Mouse (Mus musculus) neural tube, embryonic 12.5 days (tissue): ENCODE measurements around the gene Lyz2. TPM values are rescaled to one million over a fixed set of nuclear protein-coding genes. Genes with fewer than 3 reads are reported as not detected.
"Not testable (repeated sequence)": the region's sequence is repeated elsewhere in the genome, so short reads cannot be mapped to it uniquely, and the experiment has no call there.

Experiments
- ATAC-seq: fragments of 200-750 bp; cut with Nextera tagmentation; 2 replicates; pipeline ENCODE4 v1.8.0; 2017; ENCODE audit warnings: low read depth, mild to moderate bottlenecking, moderate TSS enrichment, moderate library complexity; ENCODE audit not compliant: low FRiP score
- H3K27ac ChIP-seq: fragments of 300-500 bp; sonication (generic); 2 replicates; pipeline ENCODE4 v1.5.1; 2016
- H3K27me3 ChIP-seq: fragments of 300-500 bp; sonication (generic); replicated peaks from 2 replicates; pipeline ENCODE4 v1.6.1; 2016; ENCODE audit warnings: mild to moderate bottlenecking
- H3K36me3 ChIP-seq: fragments of 300-500 bp; sonication (generic); 2 replicates; pipeline ENCODE4 v1.6.1; 2016; ENCODE audit warnings: mild to moderate bottlenecking
- H3K4me1 ChIP-seq: fragments of 300-500 bp; sonication (generic); 2 replicates; pipeline ENCODE4 v1.6.1; 2016
- H3K4me2 ChIP-seq: fragments of 300-500 bp; sonication (generic); replicated peaks from 2 replicates; pipeline ENCODE4 v1.6.1; 2016; ENCODE audit warnings: mild to moderate bottlenecking
- H3K4me3 ChIP-seq: fragments of 300-500 bp; sonication (generic); 2 replicates; pipeline ENCODE4 v1.5.1; 2016
- H3K9ac ChIP-seq: fragments of 300-500 bp; sonication (generic); 2 replicates; pipeline ENCODE4 v1.6.1; 2016; ENCODE audit warnings: mild to moderate bottlenecking
- H3K9me3 ChIP-seq: fragments of 300-500 bp; sonication (generic); 2 replicates; pipeline ENCODE4 v1.6.1; 2016; ENCODE audit warnings: mild to moderate bottlenecking
- whole genome bisulfite sequencing: fragments of 180-500 bp; shearing (Covaris S2); methylation state at CpG from one replicate; pipeline ENCODE4 v1.1.7; 2016; 5-methylcytosine and 5-hydroxymethylcytosine counted together
- polyA plus RNA-seq: library from polyadenylated mRNA; unstranded; fragments of >200 nt; fragmentation: Nextera tagmentation; extraction: Ambion mirVana; gene quantifications from 2 replicates; pipeline ENCODE4 v1.2.1, GENCODE M21; 2016

Gene Lyz2
- polyA plus RNA-seq, 1 experiment from 2014 or later, result 16.7 TPM

DNA sequence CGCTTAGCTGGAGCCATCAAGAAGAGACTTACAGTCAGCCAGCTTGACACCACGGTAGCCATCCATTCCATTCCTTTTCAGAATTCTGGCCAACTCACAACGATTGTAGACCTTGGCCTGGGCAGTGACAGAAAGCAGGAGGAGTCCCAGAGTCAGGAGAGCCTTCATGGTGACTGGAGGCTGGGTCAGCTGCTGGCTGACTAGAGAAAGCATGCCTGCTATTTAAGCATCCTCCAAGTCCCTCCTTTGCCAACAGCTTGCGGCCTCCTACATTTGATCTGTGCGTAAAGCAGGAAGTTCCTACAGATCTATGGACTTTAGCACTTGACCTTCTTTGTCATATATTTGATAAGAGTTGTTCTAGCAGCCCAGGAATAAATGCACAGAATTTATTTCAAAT, 10.6 kb upstream of the Lyz2 start, which contains the start of gene Lyz1:
Lyz1 (minus strand) TSS at position 198 of the 400 bp plus-strand sequence.
- no peak for ATAC-seq
- 85% methylated on average over 5 of the region's 5 CpGs for WGBS
- no peak within 1 kb of the TSS for H3K9ac ChIP-seq
- H3K36me3 ChIP-seq, result no peaks in the 10 kb centered on the region
- H3K4me3 ChIP-seq, result no peak within 1 kb of the TSS
- H3K4me2 ChIP-seq, result no peak within 1 kb of the TSS
- no peaks in the 10 kb centered on the region for H3K4me1 ChIP-seq
- no peaks in the 10 kb centered on the region for H3K9me3 ChIP-seq
- no peak within 1 kb of the TSS for H3K27ac ChIP-seq
- no peaks in the 10 kb centered on the region for H3K27me3 ChIP-seq

- H3K36me3 ChIP-seq, H3K9me3 ChIP-seq, H3K4me2 ChIP-seq, H3K27me3 ChIP-seq, H3K27ac ChIP-seq, H3K4me3 ChIP-seq, H3K9ac ChIP-seq, H3K4me1 ChIP-seq, ATAC-seq: not testable (repeated sequence)
- 88% methylated on average over 6 of the region's 6 CpGs for WGBS
Observed at GRCm38 (mm10) chr10:117290936-117291335, 8.8 kb upstream of the Lyz2 start.

- H3K36me3 ChIP-seq, result no peaks in the 10 kb centered on the region
- 57% methylated on average over 6 of the region's 6 CpGs for WGBS
- H3K27me3 ChIP-seq, result no peaks in the 10 kb centered on the region
- H3K4me2 ChIP-seq, result no peak overlapping the region
- no peak overlapping the region for H3K27ac ChIP-seq
- H3K4me3 ChIP-seq, result no peak overlapping the region
- ATAC-seq, result no peak
- H3K9ac ChIP-seq, result no peak overlapping the region
- no peaks in the 10 kb centered on the region for H3K9me3 ChIP-seq
- no peaks in the 10 kb centered on the region for H3K4me1 ChIP-seq
Observed at GRCm38 (mm10) chr10:117290046-117290870, 8.1 kb upstream of the Lyz2 start.

- not testable (repeated sequence) for H3K9me3 ChIP-seq, H3K4me3 ChIP-seq, ATAC-seq, H3K36me3 ChIP-seq, H3K27me3 ChIP-seq, H3K4me1 ChIP-seq, H3K9ac ChIP-seq, H3K4me2 ChIP-seq, H3K27ac ChIP-seq
- 81% methylated on average over 5 of the region's 5 CpGs for WGBS
Observed at GRCm38 (mm10) chr10:117289034-117289505, 6.9 kb upstream of the Lyz2 start.

GRCm38 (mm10) chr10:117288197-117289033, 6.3 kb upstream of the Lyz2 start:
- Histone ChIP-seq H3K4me2 (no peak overlapping the region), H3K9ac (no peak overlapping the region), H3K27ac (no peak overlapping the region), H3K4me1 (no peaks in the 10 kb centered on the region), H3K27me3 (no peaks in the 10 kb centered on the region), H3K9me3 (no peaks in the 10 kb centered on the region), H3K36me3 (no peaks in the 10 kb centered on the region), H3K4me3 (no peak overlapping the region)
- WGBS, result 88% methylated on average over 9 of the region's 9 CpGs
- ATAC-seq, result no peak

DNA sequence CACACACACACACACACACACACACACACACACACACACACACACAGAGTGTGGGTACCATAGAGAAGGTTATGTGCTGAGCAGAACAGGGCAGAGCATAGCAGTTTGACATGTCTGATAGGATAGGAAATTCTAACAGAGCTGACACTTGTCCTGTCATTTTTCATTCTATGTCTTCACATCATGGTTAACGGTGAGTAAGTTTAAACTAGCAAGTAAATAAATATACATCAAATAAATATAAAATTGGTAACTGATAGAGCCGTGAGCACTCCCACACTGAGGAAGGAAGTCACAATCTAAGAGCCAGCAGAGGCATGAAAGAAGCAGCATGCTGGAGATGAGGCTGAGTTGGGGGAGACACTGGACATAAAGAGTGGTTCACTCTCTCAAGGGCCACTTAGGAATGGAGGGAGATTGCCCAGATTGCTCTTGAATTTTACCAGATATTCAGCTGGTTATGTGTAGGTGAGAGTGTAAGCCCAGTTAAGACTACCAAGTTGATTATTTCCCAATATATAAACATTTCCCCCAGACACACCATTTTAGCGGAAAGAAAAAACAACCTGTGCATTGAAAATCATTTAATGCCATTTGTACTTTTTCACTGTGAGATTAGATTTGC, 5.2 kb upstream of the Lyz2 start:
- H3K9me3 ChIP-seq, result no peaks in the 10 kb centered on the region
- H3K4me1 ChIP-seq, result no peaks in the 10 kb centered on the region
- no peaks in the 10 kb centered on the region for H3K36me3 ChIP-seq
- H3K9ac ChIP-seq, result no peak overlapping the region
- no peak overlapping the region for H3K4me2 ChIP-seq
- H3K27me3 ChIP-seq, result no peaks in the 10 kb centered on the region
- H3K27ac ChIP-seq, result no peak overlapping the region
- WGBS, result 86% methylated on average over 3 of the region's 3 CpGs
- no peak for ATAC-seq
- H3K4me3 ChIP-seq, result no peak overlapping the region

DNA sequence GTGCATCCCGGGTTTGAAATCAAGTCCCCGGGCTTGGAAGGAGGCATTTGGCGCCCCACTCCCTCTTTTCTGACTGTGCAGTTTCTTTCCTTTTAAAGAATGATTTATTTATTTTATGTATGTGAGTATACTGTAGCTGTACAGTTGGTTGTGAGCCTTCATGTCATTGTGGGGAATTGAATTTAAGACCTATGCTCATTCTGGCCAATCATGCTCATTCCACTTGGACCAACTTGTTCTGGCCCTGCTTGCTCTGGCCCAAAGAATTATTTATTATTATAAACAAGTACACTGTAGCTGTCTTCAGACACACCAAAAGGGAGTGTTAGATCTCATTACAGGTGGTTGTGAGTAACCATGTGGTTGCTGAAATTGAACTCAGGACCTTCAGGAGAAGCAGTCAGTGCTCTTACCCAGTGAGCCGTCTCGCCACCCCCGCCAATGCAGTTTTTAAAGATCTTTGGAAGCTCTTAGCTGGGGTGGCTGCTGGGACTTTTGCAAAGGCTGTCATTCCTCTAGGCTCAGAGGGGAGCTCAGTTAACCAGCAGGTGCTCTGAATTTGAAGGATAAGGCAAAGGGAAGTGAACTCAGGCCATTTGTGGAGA, 4.3 kb upstream of the Lyz2 start:
- H3K36me3 ChIP-seq, result no peaks in the 10 kb centered on the region
- ATAC-seq, result no peak
- H3K27me3 ChIP-seq, result no peaks in the 10 kb centered on the region
- no peak overlapping the region for H3K4me3 ChIP-seq
- H3K4me2 ChIP-seq, result no peak overlapping the region
- 93% methylated on average over 6 of the region's 6 CpGs for WGBS
- H3K9me3 ChIP-seq, result no peaks in the 10 kb centered on the region
- no peak overlapping the region for H3K9ac ChIP-seq
- H3K4me1 ChIP-seq, result no peaks in the 10 kb centered on the region
- H3K27ac ChIP-seq, result no peak overlapping the region

GRCm38 (mm10) chr10:117285584-117285983, 3.5 kb upstream of the Lyz2 start:
- not testable (repeated sequence) for H3K4me1 ChIP-seq, H3K36me3 ChIP-seq, H3K27me3 ChIP-seq, H3K9me3 ChIP-seq, H3K4me3 ChIP-seq, ATAC-seq, H3K9ac ChIP-seq, H3K4me2 ChIP-seq, H3K27ac ChIP-seq
- WGBS, result 94% methylated on average over 4 of the region's 7 CpGs

DNA sequence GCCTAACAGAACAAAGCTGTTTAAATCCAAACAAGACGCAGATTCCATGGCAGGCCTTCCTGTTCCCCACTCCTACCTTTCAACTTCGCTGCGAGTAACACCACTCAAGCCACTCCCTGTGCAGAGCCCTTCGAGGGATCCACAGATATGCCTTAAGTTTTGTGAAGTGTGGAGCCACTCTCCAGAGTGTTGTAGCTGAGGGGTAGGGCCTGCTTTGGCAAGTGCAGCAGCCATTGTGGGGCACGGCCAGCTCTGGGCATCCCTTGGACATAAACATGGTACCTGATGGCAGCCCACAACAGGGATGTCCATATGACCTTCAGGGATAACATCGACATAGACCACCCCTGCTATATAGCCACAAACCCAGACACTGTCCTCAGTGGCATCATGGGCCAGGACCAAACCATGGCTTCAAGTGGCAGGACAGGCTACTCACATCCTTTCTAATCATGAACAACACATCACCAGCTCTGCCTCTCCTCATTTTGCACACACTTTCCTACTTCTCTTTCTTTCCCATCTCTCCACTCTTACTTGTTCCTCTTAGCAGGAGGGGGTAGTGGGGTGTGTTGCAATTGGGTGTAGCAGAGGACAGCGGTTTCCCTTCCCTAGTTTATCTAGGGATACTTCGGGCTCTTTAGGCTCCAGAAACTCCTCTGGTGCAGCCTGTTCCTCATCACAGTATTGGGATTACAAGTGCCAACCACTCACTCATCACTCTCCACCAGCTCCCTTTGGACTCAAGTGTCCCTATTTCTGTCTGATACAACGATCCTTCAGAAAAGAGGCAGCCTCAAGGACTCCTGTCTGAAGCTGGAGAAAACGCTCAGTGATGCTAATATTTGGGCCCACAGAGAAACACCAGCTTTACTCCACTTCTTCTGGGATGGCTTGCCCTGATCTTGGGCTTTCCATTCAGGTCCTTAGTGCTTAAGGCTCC, 2.7 kb upstream of the Lyz2 start:
- WGBS, result 86% methylated on average over 10 of the region's 10 CpGs
- no peaks in the 10 kb centered on the region for H3K36me3 ChIP-seq
- H3K27me3 ChIP-seq, result no peaks in the 10 kb centered on the region
- H3K9me3 ChIP-seq, result no peaks in the 10 kb centered on the region
- ATAC-seq, result no peak
- no peak overlapping the region for H3K4me3 ChIP-seq
- H3K27ac ChIP-seq, result no peak overlapping the region
- no peak overlapping the region for H3K4me2 ChIP-seq
- H3K4me1 ChIP-seq, result no peaks in the 10 kb centered on the region
- H3K9ac ChIP-seq, result no peak overlapping the region

- no peaks in the 10 kb centered on the region for H3K9me3 ChIP-seq
- WGBS, result 86% methylated on average over 7 of the region's 7 CpGs
- no peak overlapping the region for H3K9ac ChIP-seq
- no peak overlapping the region for H3K4me2 ChIP-seq
- no peaks in the 10 kb centered on the region for H3K27me3 ChIP-seq
- no peaks in the 10 kb centered on the region for H3K36me3 ChIP-seq
- ATAC-seq, result no peak
- H3K4me1 ChIP-seq, result no peaks in the 10 kb centered on the region
- no peak overlapping the region for H3K27ac ChIP-seq
- H3K4me3 ChIP-seq, result no peak overlapping the region
Observed at GRCm38 (mm10) chr10:117283871-117284577, 1.9 kb upstream of the Lyz2 start.

DNA sequence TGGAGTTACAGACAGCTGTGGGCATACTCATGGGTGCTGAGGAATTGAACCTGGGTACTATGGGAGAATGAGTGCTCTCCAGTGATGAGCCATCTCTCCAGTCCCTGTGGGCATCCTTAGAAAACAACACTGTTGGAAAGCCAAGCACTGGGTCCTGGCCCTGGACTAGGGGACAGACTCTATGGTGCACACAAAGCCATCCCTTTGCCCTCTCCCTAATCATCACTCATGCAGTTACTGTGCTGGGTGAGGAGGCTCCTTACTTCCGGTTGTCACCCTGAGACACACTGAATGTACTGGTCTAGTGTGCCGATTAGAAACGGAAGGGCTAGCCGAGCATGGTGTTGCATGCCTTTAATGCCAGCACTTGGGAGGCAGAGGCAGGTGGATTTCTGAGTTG, 1.1 kb upstream of the Lyz2 start:
- not testable (repeated sequence) for H3K9me3 ChIP-seq, H3K4me2 ChIP-seq, H3K4me3 ChIP-seq, H3K36me3 ChIP-seq, H3K27me3 ChIP-seq, ATAC-seq, H3K4me1 ChIP-seq, H3K9ac ChIP-seq, H3K27ac ChIP-seq
- WGBS, result 89% methylated on average over 4 of the region's 4 CpGs
